Mouse (Mus musculus) midbrain, postnatal 0 days (tissue): Measurements from ENCODE around the gene Tmem179b. TPM values are rescaled to one million over a fixed set of nuclear protein-coding genes. Genes with fewer than 3 reads are reported as not detected.

ENCODE experiments used
- ATAC-seq: fragments of 200-750 bp; cut with Nextera tagmentation; 2 replicates; pipeline ENCODE4 v1.8.0; 2017; ENCODE audit warnings: moderate number of reproducible peaks, mild to moderate bottlenecking, moderate TSS enrichment, moderate library complexity; ENCODE audit not compliant: low FRiP score
- DNase-seq: peaks from one replicate; pipeline ENCODE4 v3.0.0-alpha.2; 2015; ENCODE audit warnings: low spot score
- H3K27ac ChIP-seq: fragments of 300-500 bp; sonication (generic); 2 replicates; pipeline ENCODE4 v1.5.1; 2014; ENCODE audit warnings: low read depth, mild to moderate bottlenecking, low read length, mixed read lengths
- H3K27me3 ChIP-seq: fragments of 300-500 bp; sonication (generic); 2 replicates; pipeline ENCODE4 v1.6.1; 2014; ENCODE audit warnings: low read length, control low read depth, mixed read lengths; ENCODE audit not compliant: insufficient read depth
- H3K36me3 ChIP-seq: fragments of 300-500 bp; sonication (generic); 2 replicates; pipeline ENCODE4 v1.6.1; 2014; ENCODE audit warnings: low read length, control low read depth, mixed read lengths; ENCODE audit not compliant: insufficient read depth
- H3K4me1 ChIP-seq: fragments of 300-500 bp; sonication (generic); 2 replicates; pipeline ENCODE4 v1.6.1; 2014; ENCODE audit warnings: mild to moderate bottlenecking, control low read depth, antibody characterized with exemption, low read length, mixed read lengths; ENCODE audit not compliant: insufficient read depth
- H3K4me2 ChIP-seq: fragments of 300-500 bp; sonication (generic); 2 replicates; pipeline ENCODE4 v1.6.1; 2014; ENCODE audit warnings: low read depth, mild to moderate bottlenecking, low read length, mixed read lengths; ENCODE audit not compliant: poor library complexity, severe bottlenecking
- H3K4me3 ChIP-seq: fragments of 300-500 bp; sonication (generic); 2 replicates; pipeline ENCODE4 v1.5.1; 2014; ENCODE audit warnings: low read depth, mild to moderate bottlenecking, low read length, moderate library complexity
- H3K9ac ChIP-seq: fragments of 300-500 bp; sonication (generic); replicated peaks from 2 replicates; pipeline ENCODE4 v1.6.1; 2014; ENCODE audit warnings: mild to moderate bottlenecking, low read length, moderate library complexity, mixed read lengths; ENCODE audit not compliant: poor library complexity, severe bottlenecking
- H3K9me3 ChIP-seq: fragments of 300-500 bp; sonication (generic); 2 replicates; pipeline ENCODE4 v1.6.1; 2016; ENCODE audit warnings: low read length, control low read depth
- CTCF ChIP-seq: IDR thresholded peaks from 2 replicates; pipeline ENCODE4 v1.5.1; 2016; ENCODE audit warnings: antibody characterized with exemption, mild to moderate bottlenecking
- WGBS: fragments of 180-500 bp; shearing (Covaris S2); extraction: QIAGEN DNeasy Blood & Tissue Kit; methylation state at CpG from one replicate; pipeline ENCODE4 v1.1.7; 2014; 5-methylcytosine and 5-hydroxymethylcytosine counted together
- polyA plus RNA-seq: library from polyadenylated mRNA; unstranded; fragments of >200 nt; fragmentation: Nextera tagmentation; extraction: Ambion mirVana; gene quantifications from 2 replicates; pipeline ENCODE4 v1.2.1, GENCODE M21; 2015
- total RNA-seq: library from RNA; depleted of rRNA; stranded (reverse); fragments of >200 nt; gene quantifications from 2 replicates; pipeline ENCODE4 v1.2.3, GENCODE M21; 2014

Gene Tmem179b
- total and polyA plus RNA-seq, 2 experiments from 2014 or later: 19.1 to 27.3 TPM

GRCm38 (mm10) chr19:8772996-8773395, 1.3 kb downstream of the Tmem179b start:
- H3K4me2 ChIP-seq: peak overlapping the region; percentile 97; the same call in 1 of the 2 replicates
- H3K9ac ChIP-seq: no peak overlapping the region

GRCm38 (mm10) chr19:8770567-8771270, 3.5 kb downstream of the Tmem179b start, which contains the start of gene Tmem223:
Gene Tmem223, plus strand, starts transcription at chr19:8770996.
- WGBS: 17% methylated on average over 29 of the region's 29 CpGs
- peaks cover 34% of the 10 kb centered on the region for H3K36me3 ChIP-seq

More at GRCm38 (mm10) chr19:8772996-8773395, 1.3 kb downstream of the Tmem179b start:
- Histone ChIP-seq H3K36me3 (peaks cover 13% of the 10 kb centered on the region; the same call in 1 of the 2 replicates), H3K4me1 (no peaks in the 10 kb centered on the region), H3K27ac (no peak overlapping the region), H3K4me3 (no peak overlapping the region), H3K27me3 (no peaks in the 10 kb centered on the region), H3K9me3 (no peaks in the 10 kb centered on the region)
- ATAC-seq: no peak
- no peak for TF ChIP-seq CTCF
- no peak for DNase-seq
- 89% methylated on average over 5 of the region's 5 CpGs for WGBS

GRCm38 (mm10) chr19:8765562-8765961, 8.7 kb downstream of the Tmem179b start:
- Histone ChIP-seq H3K27me3 (no peaks in the 10 kb centered on the region), H3K4me3 (no peak overlapping the region), H3K36me3 (peaks cover 63% of the 10 kb centered on the region), H3K4me2 (no peak overlapping the region), H3K4me1 (no peaks in the 10 kb centered on the region), H3K27ac (no peak overlapping the region), H3K9ac (no peak overlapping the region), H3K9me3 (peaks cover 6% of the 10 kb centered on the region; the same call in 1 of the 2 replicates)
- DNase-seq (no peak), ATAC-seq (no peak)
- TF ChIP-seq CTCF: no peak
- WGBS: 97% methylated on average over 9 of the region's 9 CpGs

More at GRCm38 (mm10) chr19:8770567-8771270, 3.5 kb downstream of the Tmem179b start, which contains the start of gene Tmem223:
- peak; percentile 52 for TF ChIP-seq CTCF
- Histone ChIP-seq H3K27ac (peak within 1 kb of the TSS; percentile 89), H3K4me2 (peak within 1 kb of the TSS; percentile 69), H3K27me3 (no peaks in the 10 kb centered on the region), H3K9me3 (no peaks in the 10 kb centered on the region; the same call in 1 of the 2 replicates), H3K4me3 (peak within 1 kb of the TSS; percentile 62), H3K9ac (peak within 1 kb of the TSS; percentile 83), H3K4me1 (no peaks in the 10 kb centered on the region)
- ATAC-seq (peak; percentile 48), DNase-seq (peak; percentile 88)

- no peak for ATAC-seq
- Histone ChIP-seq H3K27ac (no peak overlapping the region), H3K27me3 (no peaks in the 10 kb centered on the region), H3K36me3 (peaks cover 53% of the 10 kb centered on the region), H3K4me3 (no peak overlapping the region), H3K4me2 (no peak overlapping the region), H3K9ac (no peak overlapping the region), H3K9me3 (peaks cover 6% of the 10 kb centered on the region; the same call in 1 of the 2 replicates), H3K4me1 (peaks cover 4% of the 10 kb centered on the region; the same call in 1 of the 2 replicates)
- 94% methylated on average over 4 of the region's 4 CpGs for WGBS
- no peak for DNase-seq
- no peak for TF ChIP-seq CTCF
Measured at GRCm38 (mm10) chr19:8763276-8763675, 11.0 kb downstream of the Tmem179b start.

- Histone ChIP-seq H3K27me3 (no peaks in the 10 kb centered on the region), H3K27ac (no peak overlapping the region), H3K9me3 (peaks cover 6% of the 10 kb centered on the region; the same call in 1 of the 2 replicates), H3K36me3 (peaks cover 29% of the 10 kb centered on the region), H3K4me2 (no peak overlapping the region), H3K4me3 (no peak overlapping the region), H3K4me1 (peaks cover 13% of the 10 kb centered on the region; the same call in 1 of the 2 replicates), H3K9ac (no peak overlapping the region)
- no peak for TF ChIP-seq CTCF
- 90% methylated on average over 2 of the region's 2 CpGs for WGBS
- DNase-seq (no peak), ATAC-seq (no peak)
Measured at GRCm38 (mm10) chr19:8760757-8761156, 13.5 kb downstream of the Tmem179b start.

- Histone ChIP-seq H3K9me3 (no peaks in the 10 kb centered on the region), H3K4me2 (no peak overlapping the region), H3K27ac (no peak overlapping the region), H3K9ac (no peak overlapping the region), H3K4me1 (peaks cover 16% of the 10 kb centered on the region; the same call in 1 of the 2 replicates), H3K36me3 (peaks cover 17% of the 10 kb centered on the region), H3K4me3 (no peak overlapping the region), H3K27me3 (no peaks in the 10 kb centered on the region)
- no peak for TF ChIP-seq CTCF
- ATAC-seq (no peak), DNase-seq (no peak)
- whole genome bisulfite sequencing: 87% methylated on average over 2 of the region's 2 CpGs
Measured at GRCm38 (mm10) chr19:8758899-8759298, 15.4 kb downstream of the Tmem179b start.
